Comparison of ENCODE assay signal across 9 mouse cellular contexts in genomic region chr13:55591961-55592490, GRCm38 (mm10). TPM values are rescaled to one million over a fixed set of nuclear protein-coding genes. Genes with fewer than 3 reads are reported as not detected.
A peak's percentile ranks its signal among the peaks of the same experiment; 100 is the strongest.
DNase-seq lines count a peak whose midpoint lies in the region; ATAC-seq and TF ChIP-seq lines count a peak whose summit lies in the region.
"Had no signal": no experiment of that assay in that cellular context is flagged by ENCODE, and none has a peak within 500 bp of the region (broad histone marks: within the 10 kb centered on the region; RNA-seq: fewer than 3 reads in every experiment).

No protein-coding gene starts in this region.

- H3K27me3 ChIP-seq in forebrain, embryonic 10.5 days (ENCODE audit: poor library complexity, severe bottlenecking) = peaks cover 6% of the 10 kb centered on the region
- peaks cover 17% of the 10 kb centered on the region for H3K27me3 ChIP-seq in forebrain, embryonic 13.5 days
- no peaks in the 10 kb centered on the region for H3K27me3 ChIP-seq in intestine, embryonic 15.5 days (replicated peaks)
- 0 out of 2 replicates have a peak, but pooled peaks cover 12% of the 10 kb centered on the region for H3K27me3 ChIP-seq in liver, embryonic 13.5 days

- ATAC-seq in forebrain, embryonic 13.5 days = no peak
- peak; percentile 24 for ATAC-seq in intestine, embryonic 15.5 days
- ATAC-seq in liver, embryonic 13.5 days (ENCODE audit: low read depth) = peak; percentile 31; the same call in 1 of the 2 replicates
- no peak for ATAC-seq in monocyte, adult 5-6 weeks (replicated peaks; ENCODE audit: insufficient number of reproducible peaks, low FRiP score, low TSS enrichment, poor library complexity, severe bottlenecking)

- 71% methylated on average over 4 of the region's 4 CpGs for WGBS in forebrain, embryonic 10.5 days
- WGBS in forebrain, embryonic 13.5 days = 73% methylated on average over 4 of the region's 4 CpGs
- 68% methylated on average over 4 of the region's 4 CpGs for whole genome bisulfite sequencing in intestine, embryonic 15.5 days
- WGBS in liver, embryonic 13.5 days (ENCODE audit: insufficient replicate concordance) = 71% methylated on average over 4 of the region's 4 CpGs

- no peak for DNase-seq in forebrain, embryonic 10.5 days (ENCODE audit: extremely low spot score, low spot score)
- peak; percentile 72 for DNase-seq in ES-E14 (ENCODE audit: low read depth, low spot score)
- no peak for DNase-seq in liver, embryonic 13.5 days
- no peak for DNase-seq in frontal cortex, postnatal 14 days (ENCODE audit: low spot score in 2 of 2)
- DNase-seq in urinary bladder, postnatal 4 days (ENCODE audit: low spot score in 2 of 2) = no peak
- DNase-seq: heart, postnatal 4 days had no signal

- in situ Hi-C loops in ES-E14 (cut with MboI; ENCODE audit: low sequenced_read_pairs in 2 of 2, unreplicated experiment in 2 of 2) = no loop called here

- H3K4me2 ChIP-seq in forebrain, embryonic 13.5 days = no peak overlapping the region
- H3K4me2 ChIP-seq in intestine, embryonic 15.5 days (replicated peaks) = no peak overlapping the region
- H3K4me2 ChIP-seq in liver, embryonic 13.5 days = 0 out of 2 replicates have a peak overlapping the region, but pooled peaks have one; percentile 15

- H3K36me3 ChIP-seq in forebrain, embryonic 10.5 days (replicated peaks) = peaks cover 29% of the 10 kb centered on the region
- H3K36me3 ChIP-seq in forebrain, embryonic 13.5 days (ENCODE audit: poor library complexity, severe bottlenecking) = peaks cover 28% of the 10 kb centered on the region
- peaks cover 22% of the 10 kb centered on the region for H3K36me3 ChIP-seq in ES-E14 (ENCODE audit: control insufficient read depth, insufficient read depth, low read length, poor library complexity, severe bottlenecking)
- peaks cover 25% of the 10 kb centered on the region for H3K36me3 ChIP-seq in intestine, embryonic 15.5 days
- H3K36me3 ChIP-seq in liver, embryonic 13.5 days = peaks cover 29% of the 10 kb centered on the region

- H3K4me3 ChIP-seq in forebrain, embryonic 10.5 days = peak overlapping the region; percentile 89; the same call in 1 of the 2 replicates
- no peak overlapping the region for H3K4me3 ChIP-seq in forebrain, embryonic 13.5 days
- peak overlapping the region in 1 of 2 experiments; percentile 95; a peak in 2 of 4 replicates for H3K4me3 ChIP-seq in ES-E14 (ENCODE audit: insufficient read depth in 1 of 2, low read depth in 1 of 2, low read length in 2 of 2, poor library complexity in 1 of 2, severe bottlenecking in 1 of 2)
- no peak overlapping the region for H3K4me3 ChIP-seq in intestine, embryonic 15.5 days (replicated peaks)
- H3K4me3 ChIP-seq in liver, embryonic 13.5 days (replicated peaks) = no peak overlapping the region

- no peaks in the 10 kb centered on the region for H3K9me3 ChIP-seq in forebrain, embryonic 10.5 days
- no peaks in the 10 kb centered on the region for H3K9me3 ChIP-seq in forebrain, embryonic 13.5 days (replicated peaks)
- no peaks in the 10 kb centered on the region for H3K9me3 ChIP-seq in ES-E14 (ENCODE audit: control insufficient read depth, insufficient read depth, low read depth, low read length)
- no peaks in the 10 kb centered on the region for H3K9me3 ChIP-seq in intestine, embryonic 15.5 days
- no peaks in the 10 kb centered on the region for H3K9me3 ChIP-seq in liver, embryonic 13.5 days (replicated peaks)

- no peak overlapping the region for H3K9ac ChIP-seq in forebrain, embryonic 13.5 days
- H3K9ac ChIP-seq in ES-E14 (ENCODE audit: insufficient read depth, low read depth, low read length, poor library complexity, severe bottlenecking) = no peak overlapping the region
- no peak overlapping the region for H3K9ac ChIP-seq in intestine, embryonic 15.5 days
- H3K9ac ChIP-seq in liver, embryonic 13.5 days = no peak overlapping the region

- peaks cover 16% of the 10 kb centered on the region for H3K4me1 ChIP-seq in forebrain, embryonic 10.5 days
- peaks cover 17% of the 10 kb centered on the region for H3K4me1 ChIP-seq in forebrain, embryonic 13.5 days
- peaks cover 0 to 9% of the 10 kb centered on the region in 2 experiments; a peak in 2 of 4 replicates for H3K4me1 ChIP-seq in ES-E14 (ENCODE audit: control insufficient read depth in 2 of 2, insufficient read depth in 2 of 2, low read length in 2 of 2, poor library complexity in 1 of 2)
- peaks cover 5% of the 10 kb centered on the region; the same call in 1 of the 2 replicates for H3K4me1 ChIP-seq in intestine, embryonic 15.5 days (replicated peaks)
- H3K4me1 ChIP-seq in liver, embryonic 13.5 days (replicated peaks) = peaks cover 26% of the 10 kb centered on the region

- no peak overlapping the region for H3K27ac ChIP-seq in forebrain, embryonic 10.5 days
- no peak overlapping the region for H3K27ac ChIP-seq in forebrain, embryonic 13.5 days
- no peak overlapping the region; the same call in 1 of the 2 replicates for H3K27ac ChIP-seq in ES-E14 (ENCODE audit: insufficient read depth, low read depth, low read length, poor library complexity, severe bottlenecking)
- H3K27ac ChIP-seq in intestine, embryonic 15.5 days = no peak overlapping the region
- H3K27ac ChIP-seq in liver, embryonic 13.5 days = no peak overlapping the region

TF ChIP-seq in ES-E14, 5 proteins besides CTCF, POLR2A, EP300 and RAD21:
- TF ChIP-seq MAFK (IDR thresholded peaks at IDR 0.05; ENCODE audit: insufficient read depth, low read depth, low read length) = no peak
- TF ChIP-seq ZC3H11A (IDR thresholded peaks at IDR 0.05; ENCODE audit: borderline replicate concordance, low read depth, low read length) = no peak
- TF ChIP-seq ZNF384 (IDR thresholded peaks at IDR 0.05; ENCODE audit: low read depth, low read length) = peak; percentile 68

RNA-seq across cellular contexts. Expression of gene B4galt7, which starts 7.7 kb away (rescaled TPM):
- polyA plus RNA-seq in forebrain, embryonic 10.5 days (2016; fragmentation: Nextera tagmentation; extraction: Ambion mirVana) = 26.6 and 28.9 TPM in 2 replicates
- 34.7 and 35.8 TPM in 2 replicates for polyA plus RNA-seq in forebrain, embryonic 13.5 days (2015; fragmentation: Nextera tagmentation; extraction: Ambion mirVana)
- total RNA-seq in ES-E14 (2012; rRNA removed) = 21.0 and 24.3 TPM in 2 replicates
- 21.7 and 23.2 TPM in 2 replicates for polyA plus RNA-seq in intestine, embryonic 15.5 days (2015; fragmentation: Nextera tagmentation; extraction: Ambion mirVana)
- polyA plus RNA-seq in liver, embryonic 13.5 days (2015; fragmentation: Nextera tagmentation; extraction: Ambion mirVana) = 7.0 and 7.8 TPM in 2 replicates
- total RNA-seq in monocyte, adult 5-6 weeks (2017) = 23.1 to 47.1 TPM (median 26.2 TPM) in 3 replicates

RNA-seq across cellular contexts. Expression of gene Tmed9, which starts 18.5 kb away (rescaled TPM):
- 129 and 141 TPM in 2 replicates for polyA plus RNA-seq in forebrain, embryonic 10.5 days (2016; fragmentation: Nextera tagmentation; extraction: Ambion mirVana)
- polyA plus RNA-seq in forebrain, embryonic 13.5 days (2015; fragmentation: Nextera tagmentation; extraction: Ambion mirVana) = 101 and 120 TPM in 2 replicates
- 363 and 460 TPM in 2 replicates for total RNA-seq in ES-E14 (2012; rRNA removed)
- 110 and 122 TPM in 2 replicates for polyA plus RNA-seq in intestine, embryonic 15.5 days (2015; fragmentation: Nextera tagmentation; extraction: Ambion mirVana)
- 65.0 and 72.6 TPM in 2 replicates for polyA plus RNA-seq in liver, embryonic 13.5 days (2015; fragmentation: Nextera tagmentation; extraction: Ambion mirVana)
- 150 to 192 TPM (median 183 TPM) in 3 replicates for total RNA-seq in monocyte, adult 5-6 weeks (2017)

RNA-seq across cellular contexts. Expression of gene Fam193b, which starts 21.1 kb away (rescaled TPM):
- polyA plus RNA-seq in forebrain, embryonic 10.5 days (2016; fragmentation: Nextera tagmentation; extraction: Ambion mirVana) = 55.6 and 57.8 TPM in 2 replicates
- polyA plus RNA-seq in forebrain, embryonic 13.5 days (2015; fragmentation: Nextera tagmentation; extraction: Ambion mirVana) = 58.1 and 58.7 TPM in 2 replicates
- 50.8 and 77.5 TPM in 2 replicates for total RNA-seq in ES-E14 (2012; rRNA removed)
- polyA plus RNA-seq in intestine, embryonic 15.5 days (2015; fragmentation: Nextera tagmentation; extraction: Ambion mirVana) = 22.9 and 23.5 TPM in 2 replicates
- polyA plus RNA-seq in liver, embryonic 13.5 days (2015; fragmentation: Nextera tagmentation; extraction: Ambion mirVana) = 7.9 and 8.8 TPM in 2 replicates
- total RNA-seq in monocyte, adult 5-6 weeks (2017) = 37.8 to 73.6 TPM (median 40.6 TPM) in 3 replicates

RNA-seq across cellular contexts. Expression of gene Caml, which starts 30.8 kb away (rescaled TPM):
- polyA plus RNA-seq in forebrain, embryonic 10.5 days (2016; fragmentation: Nextera tagmentation; extraction: Ambion mirVana) = 51.6 and 54.5 TPM in 2 replicates
- 88.0 and 88.7 TPM in 2 replicates for polyA plus RNA-seq in forebrain, embryonic 13.5 days (2015; fragmentation: Nextera tagmentation; extraction: Ambion mirVana)
- total RNA-seq in ES-E14 (2012; rRNA removed) = 47.8 and 56.3 TPM in 2 replicates
- 41.6 and 46.9 TPM in 2 replicates for polyA plus RNA-seq in intestine, embryonic 15.5 days (2015; fragmentation: Nextera tagmentation; extraction: Ambion mirVana)
- polyA plus RNA-seq in liver, embryonic 13.5 days (2015; fragmentation: Nextera tagmentation; extraction: Ambion mirVana) = 15.4 and 15.9 TPM in 2 replicates
- total RNA-seq in monocyte, adult 5-6 weeks (2017) = 26.6 to 41.4 TPM (median 37.6 TPM) in 3 replicates

RNA-seq across cellular contexts. Expression of gene Ddx46, which starts 42.8 kb away (rescaled TPM):
- 44.1 and 48.0 TPM in 2 replicates for polyA plus RNA-seq in forebrain, embryonic 10.5 days (2016; fragmentation: Nextera tagmentation; extraction: Ambion mirVana)
- 36.6 and 38.6 TPM in 2 replicates for polyA plus RNA-seq in forebrain, embryonic 13.5 days (2015; fragmentation: Nextera tagmentation; extraction: Ambion mirVana)
- 45.5 and 56.4 TPM in 2 replicates for total RNA-seq in ES-E14 (2012; rRNA removed)
- polyA plus RNA-seq in intestine, embryonic 15.5 days (2015; fragmentation: Nextera tagmentation; extraction: Ambion mirVana) = 31.4 and 31.5 TPM in 2 replicates
- polyA plus RNA-seq in liver, embryonic 13.5 days (2015; fragmentation: Nextera tagmentation; extraction: Ambion mirVana) = 20.7 and 27.3 TPM in 2 replicates
- total RNA-seq in monocyte, adult 5-6 weeks (2017) = 123 to 183 TPM (median 145 TPM) in 3 replicates

Comparison
In these comparisons a context has a peak if more than half of its experiments do, and no peak if none do; other contexts are left out.
1. ATAC-seq: peak in intestine, embryonic 15.5 days (single experiment) and liver, embryonic 13.5 days (single experiment); none in forebrain, embryonic 13.5 days (single experiment) and monocyte, adult 5-6 weeks (single experiment).